Mouse (Mus musculus): ENCODE measurements around the gene Scn3a.

DNA sequence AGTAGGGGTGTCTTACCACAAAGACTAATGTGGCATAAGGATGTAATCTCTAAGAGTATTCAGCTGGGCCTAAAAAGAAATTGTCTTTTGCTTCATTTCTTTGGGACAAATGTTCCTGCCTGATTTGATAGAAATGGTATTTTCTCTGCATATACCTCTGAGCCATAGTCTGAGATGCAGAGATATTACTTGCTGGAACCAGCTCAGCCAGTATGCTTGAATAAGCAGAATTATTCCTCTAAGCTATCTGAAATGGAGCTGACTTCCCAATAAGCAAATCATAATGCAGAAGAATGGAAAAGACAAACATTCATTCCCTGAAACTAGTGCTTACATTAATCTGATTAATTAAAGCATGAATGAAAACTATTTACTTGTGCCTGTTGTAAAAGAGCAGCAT, 40.4 kb upstream of the Scn3a start:
- TF ChIP-seq CTCF (IDR thresholded peaks at IDR 0.05; ENCODE audit: extremely low read depth, insufficient read depth, insufficient read length, insufficient replicate concordance) (no peak), POLR2A (IDR thresholded peaks at IDR 0.05; ENCODE audit: low read depth, low read length) (no peak)

All from spleen, adult 2 months (tissue).